Mouse (Mus musculus): ENCODE data around the gene 4930412O13Rik.

Gene 4930412O13Rik

GRCm38 (mm10) chr2:9879493-9879892 is 1.6 kb upstream of the 4930412O13Rik start:
- in situ Hi-C loops (cut with MseI, MboI), result loop anchor here in 1 of 2 experiments (25.0 kb wide), 1 partner anchor 417 kb away; no protein-coding TSS in a partner anchor

GRCm38 (mm10) chr2:9880271-9880670 is 781 bp upstream of the 4930412O13Rik start:
- in situ Hi-C loops (cut with MseI, MboI), result loop anchor here in 1 of 2 experiments (25.0 kb wide), 1 partner anchor 418 kb away; no protein-coding TSS in a partner anchor

- in situ Hi-C loops (cut with MseI, MboI), result loop anchor here in 1 of 2 experiments (25.0 kb wide), 1 partner anchor 419 kb away; no protein-coding TSS in a partner anchor
These were observed 565 bp downstream of the 4930412O13Rik start for GRCm38 (mm10) chr2:9881611-9882023.

GRCm38 (mm10) chr2:9882371-9882925 is 1.4 kb downstream of the 4930412O13Rik start:
- in situ Hi-C loops (cut with MseI, MboI), result loop anchor here in 1 of 2 experiments (25.0 kb wide), 1 partner anchor 420 kb away; no protein-coding TSS in a partner anchor

- in situ Hi-C loops (cut with MseI, MboI), result loop anchor here in 1 of 2 experiments (25.0 kb wide), 1 partner anchor 421 kb away; no protein-coding TSS in a partner anchor
These were observed 2.1 kb downstream of the 4930412O13Rik start for GRCm38 (mm10) chr2:9882926-9883802.

- in situ Hi-C loops (cut with MseI, MboI), result loop anchor here in 1 of 2 experiments (25.0 kb wide), 1 partner anchor 422 kb away; no protein-coding TSS in a partner anchor
These were observed 2.9 kb downstream of the 4930412O13Rik start for GRCm38 (mm10) chr2:9883803-9884532.

- in situ Hi-C loops (cut with MseI, MboI), result loop anchor here in 1 of 2 experiments (25.0 kb wide), 1 partner anchor 422 kb away; no protein-coding TSS in a partner anchor
These were observed 3.6 kb downstream of the 4930412O13Rik start for GRCm38 (mm10) chr2:9884533-9885216.

GRCm38 (mm10) chr2:9885217-9885770 is 4.2 kb downstream of the 4930412O13Rik start:
- in situ Hi-C loops (cut with MseI, MboI), result loop anchor here in 1 of 2 experiments (25.0 kb wide), 1 partner anchor 423 kb away; no protein-coding TSS in a partner anchor

GRCm38 (mm10) chr2:9886031-9886430 is 5.0 kb downstream of the 4930412O13Rik start:
- in situ Hi-C loops (cut with MseI, MboI), result loop anchor here in 1 of 2 experiments (25.0 kb wide), 1 partner anchor 424 kb away; no protein-coding TSS in a partner anchor

- in situ Hi-C loops (cut with MseI, MboI), result loop anchor here in 1 of 2 experiments (25.0 kb wide), 1 partner anchor 425 kb away; no protein-coding TSS in a partner anchor
These were observed 6.0 kb downstream of the 4930412O13Rik start for GRCm38 (mm10) chr2:9886921-9887610.

- in situ Hi-C loops (cut with MseI, MboI), result loop anchor here in 1 of 2 experiments (25.0 kb wide), 1 partner anchor 425 kb away; no protein-coding TSS in a partner anchor
These were observed 6.6 kb downstream of the 4930412O13Rik start for GRCm38 (mm10) chr2:9887636-9888035.

GRCm38 (mm10) chr2:9888913-9889650 is 8.0 kb downstream of the 4930412O13Rik start, which contains the start of gene 9230102O04Rik:
TSS of gene 9230102O04Rik (minus strand) at chr2:9889540.
- in situ Hi-C loops (cut with MseI, MboI), result loop anchor here in 1 of 2 experiments (25.0 kb wide), 1 partner anchor 427 kb away; no protein-coding TSS in a partner anchor

GRCm38 (mm10) chr2:9889651-9890183 is 8.7 kb downstream of the 4930412O13Rik start, which contains the start of gene Gata3:
TSS of gene Gata3 (minus strand) at chr2:9890034.
- in situ Hi-C loops (cut with MseI, MboI), result loop anchor here in 1 of 2 experiments (25.0 kb wide), 1 partner anchor 427 kb away; no protein-coding TSS in a partner anchor

- in situ Hi-C loops (cut with MseI, MboI), result loop anchor here in 1 of 2 experiments (25.0 kb wide), 1 partner anchor 428 kb away; no protein-coding TSS in a partner anchor
These were observed 9.2 kb downstream of the 4930412O13Rik start for GRCm38 (mm10) chr2:9890251-9890650.

GRCm38 (mm10) chr2:9890906-9891305 is 9.9 kb downstream of the 4930412O13Rik start:
- in situ Hi-C loops (cut with MseI, MboI), result loop anchor here in 1 of 2 experiments (25.0 kb wide), 1 partner anchor 429 kb away; no protein-coding TSS in a partner anchor

- in situ Hi-C loops (cut with MseI, MboI), result loop anchor here in 1 of 2 experiments (25.0 kb wide), 1 partner anchor 430 kb away; no protein-coding TSS in a partner anchor
These were observed 11.5 kb downstream of the 4930412O13Rik start for GRCm38 (mm10) chr2:9892541-9892940.

- in situ Hi-C loops (cut with MseI, MboI), result loop anchor here in 1 of 2 experiments (25.0 kb wide), 1 partner anchor 431 kb away; no protein-coding TSS in a partner anchor
These were observed 12.4 kb downstream of the 4930412O13Rik start for GRCm38 (mm10) chr2:9893272-9893953.

Data from mouse trophoblast stem cell (cell line).